Mouse (Mus musculus) MEL (cell line): Measurements from ENCODE around the gene Nxt1.

Experiments
- POLR2A ChIP-seq, 2 experiments: IDR thresholded peaks; 2 replicates each; pipeline ENCODE4 v1.6.1; 2011 to 2012; ENCODE audit warnings: low read length in 2 of 2, mild to moderate bottlenecking in 2 of 2, control low read depth in 1 of 2, improper control_type of control experiment in 1 of 2, low read depth in 1 of 2, moderate library complexity in 1 of 2; ENCODE audit not compliant: control insufficient read depth in 1 of 2, insufficient read depth in 1 of 2, poor library complexity in 1 of 2
- TAL1 ChIP-seq: IDR thresholded peaks from 2 replicates; pipeline ENCODE4 v1.6.1; 2012; ENCODE audit warnings: mild to moderate bottlenecking, inconsistent platforms, low read length, moderate library complexity, mixed read lengths

GRCm38 (mm10) chr2:148712326-148712725 is 39.9 kb downstream of the Nxt1 start:
- TF ChIP-seq TAL1 (no peak), POLR2A (IDR thresholded peaks at IDR 0.05; ENCODE audit: control insufficient read depth in 1 of 2, insufficient read depth in 1 of 2, low read depth in 1 of 2, low read length in 2 of 2, poor library complexity in 1 of 2) (no peak)
